Mouse (Mus musculus) heart, postnatal 25 days (tissue): Measurements from ENCODE around the gene Ttll4. TPM values are rescaled to one million over a fixed set of nuclear protein-coding genes. Genes with fewer than 3 reads are reported as not detected.

Source experiments
- DNase-seq: peaks from one replicate; pipeline ENCODE4 v3.0.0; 2022; ENCODE audit warnings: low spot score
- intact Hi-C: fragments of 180-260 bp; cut with DNase I; formaldehyde crosslinking; loops from one replicate; pipeline ENCODE4 v1.15.1; 2025
- total RNA-seq, 2 experiments: library from RNA; stranded (reverse); gene quantifications; 2 replicates each; pipeline ENCODE4 v1.2.3; 2021

Ttll4 gene
- total RNA-seq = 10 to 100 TPM; 11.6 to 12.1 TPM

GRCm38 (mm10) chr1:74661448-74662195, at the start of gene Ttll4:
Gene Ttll4 (plus strand): TSS chr1:74661745.
- peak; percentile 90 for DNase-seq
- intact Hi-C loops = loop anchor here (10.0 kb wide), 2 partner anchors 57 to 93 kb away; partner anchors contain the start of genes Rnf25 and Stk36

- intact Hi-C loops = no loop called here
Observed at GRCm38 (mm10) chr1:74624183-74624582, 37.4 kb upstream of the Ttll4 start.

GRCm38 (mm10) chr1:74626076-74626475, 35.5 kb upstream of the Ttll4 start:
- DNase-seq = no peak

More at GRCm38 (mm10) chr1:74624183-74624582, 37.4 kb upstream of the Ttll4 start:
- no peak for DNase-seq

GRCm38 (mm10) chr1:74628001-74628400, 33.5 kb upstream of the Ttll4 start:
- DNase-seq = no peak
- intact Hi-C loops = no loop called here

More at GRCm38 (mm10) chr1:74626076-74626475, 35.5 kb upstream of the Ttll4 start:
- intact Hi-C loops = no loop called here

- no peak for DNase-seq
- intact Hi-C loops = no loop called here
Observed at GRCm38 (mm10) chr1:74632734-74633133, 28.8 kb upstream of the Ttll4 start.

- intact Hi-C loops = loop anchor here (10.0 kb wide), 1 partner anchor 121 kb away; no protein-coding TSS in a partner anchor
- no peak for DNase-seq
Observed at GRCm38 (mm10) chr1:74643524-74643923, 18.0 kb upstream of the Ttll4 start.

- DNase-seq = no peak
- intact Hi-C loops = loop anchor here (10.0 kb wide), 1 partner anchor 121 kb away; no protein-coding TSS in a partner anchor
Observed at GRCm38 (mm10) chr1:74643926-74644325, 17.6 kb upstream of the Ttll4 start.

- DNase-seq = no peak
- intact Hi-C loops = loop anchor here (10.0 kb wide), 2 partner anchors 58 to 92 kb away; partner anchors contain the start of genes Rnf25 and Stk36
Observed at GRCm38 (mm10) chr1:74662253-74662865, 814 bp downstream of the Ttll4 start.

- intact Hi-C loops = loop anchor here (10.0 kb wide), 2 partner anchors 60 to 90 kb away; partner anchors contain the start of genes Rnf25 and Stk36
Observed at GRCm38 (mm10) chr1:74665153-74665552, 3.6 kb downstream of the Ttll4 start.

GRCm38 (mm10) chr1:74668371-74668770, 6.8 kb downstream of the Ttll4 start:
- DNase-seq = no peak
- intact Hi-C loops = loop anchor here (10.0 kb wide), 2 partner anchors 64 to 86 kb away; partner anchors contain the start of genes Rnf25 and Stk36

More at GRCm38 (mm10) chr1:74665153-74665552, 3.6 kb downstream of the Ttll4 start:
- DNase-seq = no peak

GRCm38 (mm10) chr1:74672731-74673130, 11.2 kb downstream of the Ttll4 start:
- no peak for DNase-seq
- intact Hi-C loops = no loop called here

- intact Hi-C loops = no loop called here
- DNase-seq = no peak
Observed at GRCm38 (mm10) chr1:74676863-74677262, 15.3 kb downstream of the Ttll4 start.

- intact Hi-C loops = no loop called here
- no peak for DNase-seq
Observed at GRCm38 (mm10) chr1:74677843-74678242, 16.3 kb downstream of the Ttll4 start.

GRCm38 (mm10) chr1:74687131-74687530, 25.6 kb downstream of the Ttll4 start:
- intact Hi-C loops = no loop called here
- no peak for DNase-seq

- DNase-seq = no peak
- intact Hi-C loops = no loop called here
Observed at GRCm38 (mm10) chr1:74693891-74694583, 32.5 kb downstream of the Ttll4 start.

- no peak for DNase-seq
- intact Hi-C loops = no loop called here
Observed at GRCm38 (mm10) chr1:74695836-74696235, 34.3 kb downstream of the Ttll4 start.

GRCm38 (mm10) chr1:74697416-74697815, 35.9 kb downstream of the Ttll4 start:
- no peak for DNase-seq
- intact Hi-C loops = no loop called here

- no peak for DNase-seq
- intact Hi-C loops = no loop called here
Observed at GRCm38 (mm10) chr1:74698353-74698752, 36.8 kb downstream of the Ttll4 start.

- intact Hi-C loops = no loop called here
- no peak for DNase-seq
Observed at GRCm38 (mm10) chr1:74698791-74699190, 37.2 kb downstream of the Ttll4 start.

- DNase-seq = no peak
- intact Hi-C loops = no loop called here
Observed at GRCm38 (mm10) chr1:74702142-74702553, 40.6 kb downstream of the Ttll4 start.
